Comparison of ENCODE assay signal across 9 mouse cellular contexts in genomic region chr9:85685010-85685409, GRCm38 (mm10).
A peak's percentile ranks its signal among the peaks of the same experiment; 100 is the strongest.
DNase-seq lines count a peak whose midpoint lies in the region; ATAC-seq lines count a peak whose summit lies in the region.
"Had no signal": no experiment of that assay in that cellular context is flagged by ENCODE, and none has a peak within 500 bp of the region (broad histone marks: within the 10 kb centered on the region; RNA-seq: fewer than 3 reads in every experiment).

No protein-coding gene starts in this region.

- ATAC-seq in common myeloid progenitor, adult 5-6 weeks (replicated peaks; ENCODE audit: low read depth, poor library complexity, severe bottlenecking), result peak; percentile 47; the same call in 1 of the 2 replicates

- DNase-seq in embryo, embryonic 10.5 days (ENCODE audit: low spot score), result peak; percentile 24
- no peak for DNase-seq in embryo, embryonic 10 days (ENCODE audit: low spot score)
- peak; percentile 3 for DNase-seq in lung, postnatal 14 days
- DNase-seq in lung, postnatal 25 days (ENCODE audit: low spot score), result no peak
- DNase-seq in thymus, postnatal 14 days, result peak; percentile 38
- DNase-seq in urinary bladder, postnatal 14 days (ENCODE audit: low spot score), result no peak
- DNase-seq in layer of hippocampus, postnatal 10 days (ENCODE audit: low spot score in 2 of 2), result no peak
- DNase-seq: gastrocnemius, postnatal 14 days had no signal

Comparison
In these comparisons a context has a peak if more than half of its experiments do, and no peak if none do; other contexts are left out.
1. DNase-seq: peak in embryo, embryonic 10.5 days (single experiment), lung, postnatal 14 days (single experiment) and thymus, postnatal 14 days (single experiment); none in embryo, embryonic 10 days (single experiment), lung, postnatal 25 days (single experiment), urinary bladder, postnatal 14 days (single experiment) and layer of hippocampus, postnatal 10 days (0 of 2).